Mouse (Mus musculus) spleen, adult 2 months (tissue): ENCODE measurements around the gene Gm9376. TPM values are rescaled to one million over a fixed set of nuclear protein-coding genes. Genes with fewer than 3 reads are reported as not detected.

Source experiments
- DNase-seq, 2 experiments: peaks; one replicate each; pipeline versions ENCODE4 v3.0.0 to v3.0.0-alpha.2; 2012 to 2021; ENCODE audit warnings: low spot score in 2 of 2, low read depth in 1 of 2
- H3K27ac ChIP-seq: fragments of 200-500 bp; 2 replicates; pipeline ENCODE4 v1.5.1; 2012; ENCODE audit warnings: low read length, inconsistent platforms; ENCODE audit not compliant: insufficient read depth
- H3K27me3 ChIP-seq: fragments of 200-500 bp; 2 replicates; pipeline ENCODE4 v1.6.1; 2012; ENCODE audit warnings: mild to moderate bottlenecking, moderate library complexity, low read length, inconsistent platforms; ENCODE audit not compliant: control insufficient read depth, insufficient read depth
- H3K36me3 ChIP-seq: fragments of 200-500 bp; 2 replicates; pipeline ENCODE4 v1.6.1; 2012; ENCODE audit warnings: mild to moderate bottlenecking, low read length, inconsistent platforms; ENCODE audit not compliant: control insufficient read depth, insufficient read depth
- H3K4me1 ChIP-seq: fragments of 200-500 bp; 2 replicates; pipeline ENCODE4 v1.6.1; 2011; ENCODE audit warnings: inconsistent platforms; ENCODE audit not compliant: control insufficient read depth, insufficient read depth, insufficient read length
- H3K4me3 ChIP-seq: fragments of 200-500 bp; 2 replicates; pipeline ENCODE4 v1.5.1; 2011; ENCODE audit warnings: mild to moderate bottlenecking, inconsistent platforms; ENCODE audit not compliant: insufficient read depth, insufficient read length; ENCODE audit errors: extremely low read depth
- CTCF ChIP-seq: fragments of 200-500 bp; IDR thresholded peaks from 2 replicates; pipeline ENCODE4 v1.5.1; 2011; ENCODE audit warnings: mild to moderate bottlenecking, inconsistent platforms; ENCODE audit not compliant: insufficient read depth, insufficient read length, insufficient replicate concordance; ENCODE audit errors: extremely low read depth
- POLR2A ChIP-seq: fragments of 200-500 bp; IDR thresholded peaks from 2 replicates; pipeline ENCODE4 v1.6.1; 2011; ENCODE audit warnings: low read depth, low read length, inconsistent platforms
- WGBS: fragments of 180-500 bp; shearing (Covaris S2); methylation state at CpG from one replicate; pipeline ENCODE4 v1.1.7; 2018; 5-methylcytosine and 5-hydroxymethylcytosine counted together
- polyA plus RNA-seq: library from polyadenylated mRNA; depleted of rRNA; stranded (reverse); fragments of >200 nt; gene quantifications from 2 replicates; pipeline ENCODE4 v1.2.3, GENCODE M21; 2012

The Gm9376 gene
- polyA plus RNA-seq, 1 experiment, result not detected

GRCm38 (mm10) chr14:118282272-118282671, 15.5 kb downstream of the Gm9376 start:
- H3K4me3 ChIP-seq, result no peak overlapping the region
- no peaks in the 10 kb centered on the region for H3K4me1 ChIP-seq
- H3K27ac ChIP-seq, result no peak overlapping the region
- H3K27me3 ChIP-seq, result no peaks in the 10 kb centered on the region
- 91% methylated on average over 3 of the region's 3 CpGs for WGBS
- DNase-seq, result no peak
- H3K36me3 ChIP-seq, result no peaks in the 10 kb centered on the region
- TF ChIP-seq CTCF (no peak), POLR2A (no peak)

- TF ChIP-seq CTCF (no peak), POLR2A (no peak)
- H3K27ac ChIP-seq, result no peak overlapping the region
- H3K36me3 ChIP-seq, result no peaks in the 10 kb centered on the region
- no peak for DNase-seq
- no peak overlapping the region for H3K4me3 ChIP-seq
- no peaks in the 10 kb centered on the region for H3K27me3 ChIP-seq
- no peaks in the 10 kb centered on the region for H3K4me1 ChIP-seq
- 90% methylated on average over 14 of the region's 14 CpGs for WGBS
These were observed 16.2 kb downstream of the Gm9376 start for GRCm38 (mm10) chr14:118282917-118283316.

DNA sequence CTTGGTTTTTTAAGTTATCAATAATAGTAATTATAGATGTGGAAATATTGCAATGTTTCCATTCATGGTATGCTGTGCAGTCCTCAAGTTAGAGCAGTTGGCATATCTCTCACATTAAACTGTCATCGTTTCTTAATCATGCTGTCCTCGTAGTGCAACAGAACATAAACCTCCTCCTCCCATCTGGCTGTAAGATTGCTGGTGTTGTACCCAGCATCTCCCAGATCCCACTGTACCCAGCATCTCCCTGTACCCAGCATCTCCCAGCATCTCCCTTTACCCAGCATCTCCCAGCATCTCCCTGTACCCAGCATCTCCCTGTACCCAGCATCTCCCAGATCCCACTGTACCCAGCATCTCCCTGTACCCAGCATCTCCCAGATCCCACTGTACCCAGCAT, 19.3 kb downstream of the Gm9376 start:
- no peaks in the 10 kb centered on the region for H3K4me1 ChIP-seq
- no peak overlapping the region for H3K27ac ChIP-seq
- no peak for TF ChIP-seq POLR2A
- no peak for TF ChIP-seq CTCF
- no peaks in the 10 kb centered on the region for H3K27me3 ChIP-seq
- WGBS, result 88% methylated on average over 2 of the region's 2 CpGs
- H3K4me3 ChIP-seq, result no peak overlapping the region
- no peak for DNase-seq
- H3K36me3 ChIP-seq, result no peaks in the 10 kb centered on the region

GRCm38 (mm10) chr14:118289133-118289532, 22.4 kb downstream of the Gm9376 start:
- 46% methylated on average over 8 of the region's 8 CpGs for WGBS

DNA sequence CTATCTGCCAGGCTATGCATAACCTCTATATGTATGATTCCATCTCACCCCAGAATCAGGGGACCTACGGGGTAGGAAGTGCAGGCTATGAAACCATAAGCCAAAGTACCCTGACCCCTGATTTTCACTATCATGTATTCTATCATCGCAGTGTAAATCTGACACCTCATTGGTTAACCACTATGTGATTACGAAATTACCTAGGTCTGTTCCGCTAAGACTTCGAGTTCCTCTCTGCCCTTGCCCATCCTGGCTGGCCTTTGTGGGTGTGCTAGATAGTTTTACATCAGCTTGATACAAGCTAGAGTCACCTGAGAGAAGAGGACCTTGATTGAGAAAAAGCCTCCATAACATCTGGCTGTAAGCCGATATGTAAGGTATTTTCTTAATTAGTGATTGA, 23.2 kb downstream of the Gm9376 start:
- no peak for DNase-seq

More at GRCm38 (mm10) chr14:118289133-118289532, 22.4 kb downstream of the Gm9376 start:
- TF ChIP-seq CTCF (no peak), POLR2A (no peak)
- H3K4me1 ChIP-seq, result no peaks in the 10 kb centered on the region
- H3K27ac ChIP-seq, result no peak overlapping the region
- no peak for DNase-seq
- no peaks in the 10 kb centered on the region for H3K36me3 ChIP-seq
- no peak overlapping the region for H3K4me3 ChIP-seq
- H3K27me3 ChIP-seq, result no peaks in the 10 kb centered on the region

DNA sequence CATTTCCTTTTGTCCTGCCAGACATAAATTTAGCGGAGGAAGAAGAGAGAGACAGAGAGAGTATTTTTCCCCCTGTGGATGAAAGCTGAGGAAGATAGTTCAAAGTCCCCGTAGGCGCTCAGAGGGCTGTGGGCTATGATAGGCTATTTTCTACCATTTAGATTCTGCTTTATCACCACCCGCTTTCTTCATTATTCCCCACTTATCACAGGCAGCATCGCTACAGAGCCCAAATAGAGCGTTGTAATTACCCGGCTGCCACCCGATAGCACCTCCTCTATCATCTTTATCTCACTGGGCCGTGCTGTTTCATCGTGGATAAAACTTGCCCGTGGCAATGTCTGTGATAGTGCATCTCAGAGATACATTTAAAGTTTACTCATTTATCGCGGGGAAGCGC, 35.8 kb downstream of the Gm9376 start:
- no peaks in the 10 kb centered on the region for H3K36me3 ChIP-seq
- TF ChIP-seq POLR2A (no peak), CTCF (no peak)
- no peak overlapping the region for H3K27ac ChIP-seq
- no peak overlapping the region for H3K4me3 ChIP-seq
- DNase-seq, result no peak
- no peaks in the 10 kb centered on the region for H3K4me1 ChIP-seq
- H3K27me3 ChIP-seq, result no peaks in the 10 kb centered on the region
- 87% methylated on average over 14 of the region's 14 CpGs for WGBS

More for the DNA sequence above, 23.2 kb downstream of the Gm9376 start:
- WGBS, result 80% methylated on average over 6 of the region's 6 CpGs
- TF ChIP-seq POLR2A, result no peak
- no peak for TF ChIP-seq CTCF
- no peaks in the 10 kb centered on the region for H3K36me3 ChIP-seq
- no peak overlapping the region for H3K4me3 ChIP-seq
- H3K27me3 ChIP-seq, result no peaks in the 10 kb centered on the region
- H3K27ac ChIP-seq, result no peak overlapping the region
- no peaks in the 10 kb centered on the region for H3K4me1 ChIP-seq

DNA sequence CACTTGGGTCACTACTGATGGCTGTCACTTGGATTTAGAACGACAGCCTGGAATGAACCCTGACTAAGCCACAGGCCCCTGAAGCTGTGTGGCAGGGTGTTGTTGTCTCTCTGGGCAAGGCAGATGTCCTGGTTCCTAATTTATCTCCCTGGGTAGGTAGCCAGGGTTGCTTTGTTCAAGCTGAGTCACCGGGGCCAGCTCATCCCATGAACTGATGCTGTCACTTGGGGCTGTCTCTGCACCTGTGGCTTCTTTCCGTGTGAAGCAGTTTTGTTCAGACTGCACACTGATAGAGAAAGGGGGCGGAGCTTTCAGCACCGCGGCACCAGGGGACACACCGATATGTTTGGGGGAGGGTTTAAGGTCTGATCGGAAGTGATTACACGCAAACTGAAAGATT, 37.8 kb downstream of the Gm9376 start:
- Histone ChIP-seq H3K36me3 (no peaks in the 10 kb centered on the region), H3K4me1 (no peaks in the 10 kb centered on the region), H3K4me3 (no peak overlapping the region), H3K27me3 (no peaks in the 10 kb centered on the region), H3K27ac (no peak overlapping the region)
- no peak for DNase-seq
- TF ChIP-seq CTCF (no peak), POLR2A (no peak)
- 82% methylated on average over 9 of the region's 9 CpGs for WGBS
